Mouse (Mus musculus): ENCODE measurements at regions not wholly inside any gene's neighbourhood (a gene's known extent, or its start where the extent isn't known, plus 50 kb on each side); places are given as distances from the start of the nearest gene placed in this dataset.

DNA sequence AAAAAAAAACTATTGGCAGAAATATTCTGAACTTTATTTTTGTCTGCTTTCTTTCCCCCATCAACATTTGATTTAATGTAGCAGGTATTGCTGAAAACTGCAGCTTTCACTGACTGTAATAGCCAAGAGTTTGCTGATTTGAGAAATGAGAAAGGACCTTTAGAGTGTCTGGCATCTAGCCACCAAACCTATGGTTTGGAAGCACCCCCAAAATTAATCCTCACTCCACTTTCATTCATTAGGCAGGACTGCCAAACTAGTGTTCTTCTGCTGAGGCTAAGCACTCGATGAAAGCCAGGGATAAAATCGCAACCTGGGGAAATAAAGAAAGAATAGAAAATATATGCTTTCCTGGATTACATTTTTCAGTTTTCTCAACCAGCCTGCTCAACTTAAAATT, 320.4 kb downstream of the Atp6ap1l start:
- 82% methylated on average over 2 of the region's 2 CpGs for WGBS (ENCODE audit: insufficient replicate concordance)
- H3K4me1 ChIP-seq (ENCODE audit: control insufficient read depth, insufficient read depth, low read length): no peaks in the 10 kb centered on the region

DNA sequence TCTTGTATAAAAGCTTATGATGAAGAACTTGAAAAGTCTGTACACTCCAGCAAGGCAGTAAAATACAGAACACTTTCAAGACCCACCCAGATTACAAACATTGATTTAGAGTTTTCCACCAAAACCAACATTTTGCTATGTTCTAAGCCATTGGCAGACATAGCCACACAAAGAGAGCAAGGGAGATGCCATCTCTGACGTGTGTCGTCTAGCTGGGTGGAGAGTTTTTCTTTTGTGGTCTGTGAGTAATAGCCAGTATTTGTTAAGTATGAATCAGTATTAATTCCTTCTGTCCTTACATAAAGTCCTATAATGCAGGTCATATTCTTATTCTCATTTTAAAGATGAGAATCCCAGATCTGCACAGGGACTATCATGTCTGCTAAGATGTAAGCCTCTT, 329.8 kb downstream of the Atp6ap1l start:
- no peaks in the 10 kb centered on the region for H3K4me1 ChIP-seq (ENCODE audit: control insufficient read depth, insufficient read depth, low read length)
- H3K4me2 ChIP-seq: no peak overlapping the region

More for the DNA sequence above, 320.4 kb downstream of the Atp6ap1l start:
- no peak overlapping the region for H3K9ac ChIP-seq (ENCODE audit: low read depth, low read length)
- H3K27ac ChIP-seq (ENCODE audit: low read depth, low read length): no peak overlapping the region
- H3K4me3 ChIP-seq (ENCODE audit: low read depth, low read length): no peak overlapping the region
- H3K27me3 ChIP-seq (ENCODE audit: control insufficient read depth, insufficient read depth, low read length): no peaks in the 10 kb centered on the region
- no peak for ATAC-seq (replicated peaks; ENCODE audit: insufficient number of reproducible peaks, low FRiP score, low TSS enrichment)
- no peak overlapping the region for H3K4me2 ChIP-seq
- no peaks in the 10 kb centered on the region for H3K36me3 ChIP-seq (ENCODE audit: control insufficient read depth, insufficient read depth, low read length)
- no peaks in the 10 kb centered on the region for H3K9me3 ChIP-seq (replicated peaks; ENCODE audit: control insufficient read depth, low read length)

DNA sequence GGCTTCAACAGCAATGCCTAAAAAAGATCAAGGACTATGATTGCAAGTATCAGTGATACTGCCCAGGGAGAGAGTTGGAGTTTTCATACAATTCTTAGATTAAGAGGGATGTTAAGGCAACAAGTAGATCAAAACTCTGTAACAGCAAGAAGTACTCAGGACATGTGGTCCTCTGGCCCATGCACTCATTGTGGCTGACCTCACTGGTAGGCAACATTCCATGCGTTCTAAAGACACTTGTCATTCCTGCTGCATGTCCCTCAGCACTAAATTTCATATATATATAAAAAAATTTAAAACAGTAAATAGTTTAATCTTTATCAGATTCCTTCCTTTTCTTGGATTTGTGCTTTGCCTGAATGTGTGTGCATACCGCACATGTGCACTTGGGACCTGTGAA, 332.6 kb downstream of the Atp6ap1l start:
- no peak overlapping the region for H3K9ac ChIP-seq (ENCODE audit: low read depth, low read length)
- H3K4me1 ChIP-seq (ENCODE audit: control insufficient read depth, insufficient read depth, low read length): no peaks in the 10 kb centered on the region
- no peak for ATAC-seq (replicated peaks; ENCODE audit: insufficient number of reproducible peaks, low FRiP score, low TSS enrichment)
- no peaks in the 10 kb centered on the region for H3K36me3 ChIP-seq (ENCODE audit: control insufficient read depth, insufficient read depth, low read length)
- no peak overlapping the region for H3K27ac ChIP-seq (ENCODE audit: low read depth, low read length)
- H3K27me3 ChIP-seq (ENCODE audit: control insufficient read depth, insufficient read depth, low read length): no peaks in the 10 kb centered on the region
- no peak overlapping the region for H3K4me3 ChIP-seq (ENCODE audit: low read depth, low read length)
- no peak overlapping the region for H3K4me2 ChIP-seq
- 79% methylated on average over 2 of the region's 2 CpGs for WGBS (ENCODE audit: insufficient replicate concordance)
- H3K9me3 ChIP-seq (replicated peaks; ENCODE audit: control insufficient read depth, low read length): no peaks in the 10 kb centered on the region

More for the DNA sequence above, 329.8 kb downstream of the Atp6ap1l start:
- Histone ChIP-seq H3K4me3 (ENCODE audit: low read depth, low read length) (no peak overlapping the region), H3K9ac (ENCODE audit: low read depth, low read length) (no peak overlapping the region), H3K9me3 (replicated peaks; ENCODE audit: control insufficient read depth, low read length) (no peaks in the 10 kb centered on the region), H3K27ac (ENCODE audit: low read depth, low read length) (no peak overlapping the region), H3K36me3 (ENCODE audit: control insufficient read depth, insufficient read depth, low read length) (no peaks in the 10 kb centered on the region), H3K27me3 (ENCODE audit: control insufficient read depth, insufficient read depth, low read length) (no peaks in the 10 kb centered on the region)
- no peak for ATAC-seq (replicated peaks; ENCODE audit: insufficient number of reproducible peaks, low FRiP score, low TSS enrichment)
- 90% methylated on average over 2 of the region's 2 CpGs for WGBS (ENCODE audit: insufficient replicate concordance)

DNA sequence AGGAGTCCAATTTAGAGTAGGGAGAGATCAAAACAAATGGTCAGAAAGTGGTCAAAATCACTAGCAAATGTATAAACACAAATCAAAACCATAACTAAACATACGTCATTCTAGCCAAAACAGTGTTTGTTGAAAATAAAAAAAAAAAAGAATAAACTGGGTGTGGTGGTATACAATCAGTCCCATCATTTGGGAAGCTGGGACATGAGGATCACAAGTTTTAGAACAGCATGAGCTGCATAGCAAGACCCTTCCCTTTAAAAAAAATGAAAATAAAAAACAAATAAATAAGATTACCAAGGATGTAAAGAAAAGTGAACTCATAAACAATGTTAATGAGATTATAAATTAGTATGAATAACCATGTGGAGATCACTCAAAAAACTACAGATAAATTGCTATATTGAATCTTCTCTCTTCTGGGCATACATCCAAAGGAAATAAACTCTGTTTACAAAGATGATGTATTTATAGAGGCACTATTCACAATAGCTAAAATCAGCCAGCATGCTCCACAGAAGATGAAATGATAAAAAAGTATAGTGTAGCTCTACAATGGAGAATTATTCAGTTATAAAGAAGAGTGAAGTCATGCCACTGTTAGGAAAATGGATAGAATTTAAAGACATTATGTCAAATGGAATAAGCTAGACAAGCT, 341.8 kb downstream of the Atp6ap1l start:
- no peak overlapping the region for H3K4me2 ChIP-seq
- no peak overlapping the region for H3K4me3 ChIP-seq (ENCODE audit: low read depth, low read length)
- H3K9me3 ChIP-seq (replicated peaks; ENCODE audit: control insufficient read depth, low read length): no peaks in the 10 kb centered on the region
- H3K36me3 ChIP-seq (ENCODE audit: control insufficient read depth, insufficient read depth, low read length): no peaks in the 10 kb centered on the region
- no peaks in the 10 kb centered on the region for H3K4me1 ChIP-seq (ENCODE audit: control insufficient read depth, insufficient read depth, low read length)
- ATAC-seq (replicated peaks; ENCODE audit: insufficient number of reproducible peaks, low FRiP score, low TSS enrichment): no peak
- H3K27me3 ChIP-seq (ENCODE audit: control insufficient read depth, insufficient read depth, low read length): no peaks in the 10 kb centered on the region
- 78% methylated on average over 1 of the region's 1 CpGs for WGBS (ENCODE audit: insufficient replicate concordance)
- no peak overlapping the region for H3K9ac ChIP-seq (ENCODE audit: low read depth, low read length)
- H3K27ac ChIP-seq (ENCODE audit: low read depth, low read length): no peak overlapping the region

- no peak overlapping the region for H3K4me2 ChIP-seq
- H3K36me3 ChIP-seq (ENCODE audit: control insufficient read depth, insufficient read depth, low read length): no peaks in the 10 kb centered on the region
- no peak overlapping the region for H3K27ac ChIP-seq (ENCODE audit: low read depth, low read length)
- H3K9ac ChIP-seq (ENCODE audit: low read depth, low read length): no peak overlapping the region
- H3K4me3 ChIP-seq (ENCODE audit: low read depth, low read length): no peak overlapping the region
- no peaks in the 10 kb centered on the region for H3K4me1 ChIP-seq (ENCODE audit: control insufficient read depth, insufficient read depth, low read length)
- WGBS (ENCODE audit: insufficient replicate concordance): 56% methylated on average over 1 of the region's 1 CpGs
- ATAC-seq (replicated peaks; ENCODE audit: insufficient number of reproducible peaks, low FRiP score, low TSS enrichment): no peak
- no peaks in the 10 kb centered on the region for H3K9me3 ChIP-seq (replicated peaks; ENCODE audit: control insufficient read depth, low read length)
- H3K27me3 ChIP-seq (ENCODE audit: control insufficient read depth, insufficient read depth, low read length): no peaks in the 10 kb centered on the region
Measured at GRCm38 (mm10) chr13:90560095-90560494, 345.1 kb downstream of the Atp6ap1l start.

DNA sequence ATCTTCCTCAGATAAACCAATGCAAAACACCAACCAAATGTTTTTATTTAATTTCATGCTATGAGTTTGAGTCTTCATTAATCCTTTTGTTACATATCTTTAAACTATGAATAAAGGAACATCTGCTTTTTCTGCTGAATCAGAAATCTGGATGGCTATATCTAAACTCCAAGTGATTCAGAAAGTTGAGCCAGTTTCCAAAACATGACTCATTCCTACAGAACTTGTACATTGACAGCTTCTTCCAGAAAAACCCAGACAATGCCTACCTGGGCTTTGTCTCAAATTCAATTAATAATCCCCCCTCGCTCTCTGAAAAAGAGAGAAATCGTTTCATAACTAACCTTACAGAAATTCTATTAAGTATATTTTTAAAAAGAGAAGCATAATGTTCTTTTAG, 345.7 kb downstream of the Atp6ap1l start:
- H3K27ac ChIP-seq (ENCODE audit: low read depth, low read length): no peak overlapping the region
- H3K4me3 ChIP-seq (ENCODE audit: low read depth, low read length): no peak overlapping the region
- no peaks in the 10 kb centered on the region for H3K36me3 ChIP-seq (ENCODE audit: control insufficient read depth, insufficient read depth, low read length)
- no peaks in the 10 kb centered on the region for H3K27me3 ChIP-seq (ENCODE audit: control insufficient read depth, insufficient read depth, low read length)
- H3K4me1 ChIP-seq (ENCODE audit: control insufficient read depth, insufficient read depth, low read length): no peaks in the 10 kb centered on the region
- no peak for ATAC-seq (replicated peaks; ENCODE audit: insufficient number of reproducible peaks, low FRiP score, low TSS enrichment)
- H3K4me2 ChIP-seq: no peak overlapping the region
- 89% methylated on average over 2 of the region's 2 CpGs for WGBS (ENCODE audit: insufficient replicate concordance)
- H3K9me3 ChIP-seq (replicated peaks; ENCODE audit: control insufficient read depth, low read length): no peaks in the 10 kb centered on the region
- no peak overlapping the region for H3K9ac ChIP-seq (ENCODE audit: low read depth, low read length)

GRCm38 (mm10) chr13:90551166-90551565, 354.0 kb downstream of the Atp6ap1l start:
- no peaks in the 10 kb centered on the region for H3K4me1 ChIP-seq (ENCODE audit: control insufficient read depth, insufficient read depth, low read length)
- WGBS (ENCODE audit: insufficient replicate concordance): 75% methylated on average over 2 of the region's 2 CpGs
- H3K27me3 ChIP-seq (ENCODE audit: control insufficient read depth, insufficient read depth, low read length): no peaks in the 10 kb centered on the region
- no peak overlapping the region for H3K4me2 ChIP-seq
- no peak overlapping the region for H3K9ac ChIP-seq (ENCODE audit: low read depth, low read length)
- no peaks in the 10 kb centered on the region for H3K36me3 ChIP-seq (ENCODE audit: control insufficient read depth, insufficient read depth, low read length)
- H3K4me3 ChIP-seq (ENCODE audit: low read depth, low read length): no peak overlapping the region
- no peaks in the 10 kb centered on the region for H3K9me3 ChIP-seq (replicated peaks; ENCODE audit: control insufficient read depth, low read length)
- no peak overlapping the region for H3K27ac ChIP-seq (ENCODE audit: low read depth, low read length)
- no peak for ATAC-seq (replicated peaks; ENCODE audit: insufficient number of reproducible peaks, low FRiP score, low TSS enrichment)

GRCm38 (mm10) chr13:90546288-90547035, 358.7 kb downstream of the Atp6ap1l start:
- no peak for ATAC-seq (replicated peaks; ENCODE audit: insufficient number of reproducible peaks, low FRiP score, low TSS enrichment)
- Histone ChIP-seq H3K27ac (ENCODE audit: low read depth, low read length) (no peak overlapping the region), H3K4me2 (no peak overlapping the region), H3K9me3 (replicated peaks; ENCODE audit: control insufficient read depth, low read length) (no peaks in the 10 kb centered on the region), H3K36me3 (ENCODE audit: control insufficient read depth, insufficient read depth, low read length) (no peaks in the 10 kb centered on the region), H3K4me1 (ENCODE audit: control insufficient read depth, insufficient read depth, low read length) (no peaks in the 10 kb centered on the region), H3K4me3 (ENCODE audit: low read depth, low read length) (no peak overlapping the region), H3K27me3 (ENCODE audit: control insufficient read depth, insufficient read depth, low read length) (no peaks in the 10 kb centered on the region), H3K9ac (ENCODE audit: low read depth, low read length) (no peak overlapping the region)
- WGBS (ENCODE audit: insufficient replicate concordance): 89% methylated on average over 1 of the region's 1 CpGs

DNA sequence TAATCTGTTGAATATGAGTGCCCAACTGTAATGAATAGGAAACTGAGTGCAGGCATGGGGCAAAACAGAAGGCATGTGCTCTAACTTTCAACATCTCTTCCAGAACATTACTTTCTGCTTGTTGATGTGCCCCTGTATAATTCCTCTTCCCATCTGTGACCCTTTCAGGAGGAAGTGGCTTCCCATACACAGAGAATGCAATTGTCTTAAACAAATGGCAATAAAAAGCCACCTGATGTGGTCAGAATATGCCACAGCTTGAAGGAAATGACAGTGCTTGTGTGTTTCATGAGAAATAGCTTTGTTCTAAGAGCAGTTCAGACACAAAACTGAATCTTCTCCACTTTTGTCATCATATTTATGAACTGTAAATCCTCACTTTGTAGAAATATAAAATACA, 359.3 kb downstream of the Atp6ap1l start:
- Histone ChIP-seq H3K27ac (ENCODE audit: low read depth, low read length) (no peak overlapping the region), H3K4me3 (ENCODE audit: low read depth, low read length) (no peak overlapping the region), H3K27me3 (ENCODE audit: control insufficient read depth, insufficient read depth, low read length) (no peaks in the 10 kb centered on the region), H3K9me3 (replicated peaks; ENCODE audit: control insufficient read depth, low read length) (no peaks in the 10 kb centered on the region), H3K9ac (ENCODE audit: low read depth, low read length) (no peak overlapping the region), H3K4me1 (ENCODE audit: control insufficient read depth, insufficient read depth, low read length) (no peaks in the 10 kb centered on the region), H3K4me2 (no peak overlapping the region), H3K36me3 (ENCODE audit: control insufficient read depth, insufficient read depth, low read length) (no peaks in the 10 kb centered on the region)
- no peak for ATAC-seq (replicated peaks; ENCODE audit: insufficient number of reproducible peaks, low FRiP score, low TSS enrichment)
